Mouse (Mus musculus): Measurements from ENCODE around the gene Pabpn1.
"Not testable (repeated sequence)": the region's sequence is repeated elsewhere in the genome, so short reads cannot be mapped to it uniquely, and the experiment has no call there.

Gene Pabpn1

DNA sequence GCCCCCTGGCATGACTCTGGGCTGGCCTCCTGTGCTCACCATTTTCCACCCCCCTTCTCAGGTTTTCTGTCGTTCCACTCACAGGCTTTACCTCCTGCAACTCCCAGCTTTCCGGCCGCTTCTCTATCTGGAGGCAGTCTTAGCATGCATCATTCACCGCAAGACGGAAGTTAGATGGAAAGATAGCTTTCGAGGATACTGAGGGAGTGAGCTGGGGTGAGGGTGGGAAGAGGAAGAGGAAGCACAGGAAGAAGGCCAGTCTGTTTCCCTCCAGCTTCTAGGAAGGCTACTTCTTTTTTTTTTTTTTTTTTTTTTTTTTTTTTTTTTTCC is 44.5 kb downstream of the Pabpn1 start:
- no peak for DNase-seq (ENCODE audit: low spot score in 2 of 2)

DNA sequence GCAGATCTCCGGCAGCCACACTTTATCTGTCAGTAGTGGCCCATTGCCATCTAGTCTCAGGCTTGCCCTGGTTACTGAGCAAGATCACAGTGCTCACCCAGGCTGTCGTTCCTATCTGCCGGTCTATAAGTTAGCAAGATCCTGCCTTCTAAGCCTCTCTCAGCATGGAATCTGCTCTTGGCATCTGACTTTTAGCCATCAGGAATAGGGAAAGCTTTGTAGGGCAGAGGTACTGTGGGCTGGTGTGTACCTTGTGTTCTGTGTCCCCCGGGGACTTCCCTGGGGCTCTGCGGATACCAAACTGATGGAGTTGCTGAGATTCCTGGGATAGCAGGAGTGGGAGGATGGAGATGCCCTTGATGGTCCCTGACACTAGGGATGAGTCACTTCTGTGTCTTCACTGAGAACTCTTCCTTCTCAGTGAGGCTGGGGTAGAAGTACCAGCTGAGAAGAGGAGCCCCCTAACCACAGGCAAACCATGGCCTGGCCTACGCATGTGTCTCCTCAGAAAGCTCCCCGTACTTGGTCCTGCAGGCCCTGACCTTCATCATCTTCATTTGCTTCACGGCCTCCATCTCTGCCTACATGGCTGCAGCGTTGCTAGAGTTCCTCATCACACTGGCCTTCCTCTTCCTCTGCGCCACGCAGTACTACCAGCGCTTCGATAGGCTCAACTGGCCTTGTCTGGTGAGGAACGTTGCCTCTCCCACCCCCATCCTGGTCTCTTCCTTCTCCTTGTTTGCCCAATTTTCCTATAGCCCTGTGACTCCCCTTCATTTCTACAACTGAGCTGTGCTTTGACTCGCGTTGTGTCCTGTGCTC is 45.3 kb downstream of the Pabpn1 start:
- no peak for DNase-seq (ENCODE audit: low spot score in 2 of 2)

DNA sequence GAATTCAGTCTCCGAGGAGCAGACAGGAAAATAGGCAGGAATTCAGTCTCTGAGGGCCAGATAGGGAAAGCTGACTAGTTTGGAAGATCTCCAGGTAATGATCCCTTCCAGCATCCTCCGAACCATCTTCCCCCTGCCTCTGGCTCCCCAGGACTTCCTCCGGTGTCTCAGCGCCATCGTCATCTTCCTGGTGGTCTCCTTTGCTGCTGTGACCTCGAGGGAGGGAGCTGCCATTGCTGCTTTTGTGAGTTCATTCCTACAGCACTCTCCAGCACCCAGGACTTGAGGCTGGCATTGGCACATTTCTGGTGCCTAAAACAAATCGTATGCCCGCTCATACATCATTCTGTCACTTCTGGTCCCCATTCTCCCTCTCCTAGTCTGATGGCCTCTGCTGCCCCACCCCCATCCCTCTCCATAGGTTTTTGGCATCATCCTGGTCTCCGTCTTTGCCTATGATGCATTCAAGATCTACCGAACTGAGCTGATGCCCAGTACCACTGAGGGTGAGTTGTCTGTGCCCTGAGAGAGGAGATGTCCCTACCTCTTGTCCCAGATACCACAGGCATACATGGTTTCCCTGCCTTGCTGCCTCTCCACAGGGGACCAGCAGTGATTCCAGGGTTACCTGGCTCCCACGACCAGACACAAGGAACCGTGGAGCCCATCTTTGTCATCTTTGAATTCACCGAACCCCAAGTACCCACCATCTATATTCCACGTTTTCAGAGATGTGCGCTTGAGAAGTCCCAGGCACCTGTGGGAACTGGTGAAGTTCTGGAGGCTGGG is 46.3 kb downstream of the Pabpn1 start:
- no peak for DNase-seq (ENCODE audit: low spot score in 2 of 2)

DNA sequence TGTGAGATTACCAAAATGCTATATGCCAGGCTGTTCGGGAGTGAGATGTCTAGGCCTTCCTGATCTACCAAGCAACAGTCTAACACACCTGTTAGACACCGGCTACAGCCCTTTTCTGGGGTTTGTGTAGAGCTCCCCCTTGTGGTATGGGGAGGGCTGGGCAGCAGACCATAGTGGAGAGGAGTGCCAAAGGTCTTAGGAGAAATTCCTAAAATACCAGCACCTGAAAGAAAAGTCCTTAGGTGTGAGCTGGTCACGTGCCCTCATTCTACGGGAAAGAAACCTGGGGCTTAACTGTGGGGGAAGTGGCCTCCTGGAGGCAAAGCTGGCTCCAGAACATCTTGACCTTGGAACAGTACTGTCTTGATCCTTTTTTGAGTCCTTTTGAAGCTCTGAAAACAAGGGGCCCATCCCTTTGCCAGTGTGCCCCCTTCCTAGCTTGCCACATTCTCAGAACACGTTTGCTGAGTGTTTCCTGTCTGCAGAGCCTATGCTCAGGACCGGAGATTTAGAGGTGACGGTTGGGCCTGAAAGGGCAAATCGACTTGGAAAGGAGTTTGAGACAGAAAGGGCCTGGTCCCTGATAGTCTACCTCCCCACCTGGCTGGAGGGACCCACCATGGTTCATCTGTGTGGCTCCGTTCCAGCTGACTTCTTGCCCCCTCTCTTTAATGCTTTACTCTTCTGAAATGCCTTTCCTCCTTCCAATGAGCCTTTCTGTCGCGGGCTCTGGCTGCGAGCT is 47.3 kb downstream of the Pabpn1 start:
- peak; percentile 62 to 73 for DNase-seq (ENCODE audit: low spot score in 2 of 2)

DNA sequence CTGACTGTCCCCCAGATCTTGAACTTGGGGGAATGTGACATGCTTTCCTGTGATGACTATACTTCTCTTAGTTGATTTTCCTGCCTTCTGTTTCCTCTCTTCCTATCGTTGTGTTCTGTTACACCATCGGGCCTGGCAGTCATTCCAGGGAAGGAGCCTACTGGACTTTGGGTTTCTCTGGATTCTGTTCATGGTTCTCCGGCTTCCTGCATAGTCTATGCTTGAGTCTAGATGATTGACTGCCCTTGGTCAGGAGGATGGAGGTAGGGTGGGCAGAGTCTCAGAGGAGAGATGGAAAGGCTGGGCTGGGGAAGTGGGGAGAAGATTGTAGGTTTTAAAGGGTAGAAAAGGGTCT is 47.9 kb downstream of the Pabpn1 start:
- no peak for DNase-seq (ENCODE audit: low spot score in 2 of 2)

DNA sequence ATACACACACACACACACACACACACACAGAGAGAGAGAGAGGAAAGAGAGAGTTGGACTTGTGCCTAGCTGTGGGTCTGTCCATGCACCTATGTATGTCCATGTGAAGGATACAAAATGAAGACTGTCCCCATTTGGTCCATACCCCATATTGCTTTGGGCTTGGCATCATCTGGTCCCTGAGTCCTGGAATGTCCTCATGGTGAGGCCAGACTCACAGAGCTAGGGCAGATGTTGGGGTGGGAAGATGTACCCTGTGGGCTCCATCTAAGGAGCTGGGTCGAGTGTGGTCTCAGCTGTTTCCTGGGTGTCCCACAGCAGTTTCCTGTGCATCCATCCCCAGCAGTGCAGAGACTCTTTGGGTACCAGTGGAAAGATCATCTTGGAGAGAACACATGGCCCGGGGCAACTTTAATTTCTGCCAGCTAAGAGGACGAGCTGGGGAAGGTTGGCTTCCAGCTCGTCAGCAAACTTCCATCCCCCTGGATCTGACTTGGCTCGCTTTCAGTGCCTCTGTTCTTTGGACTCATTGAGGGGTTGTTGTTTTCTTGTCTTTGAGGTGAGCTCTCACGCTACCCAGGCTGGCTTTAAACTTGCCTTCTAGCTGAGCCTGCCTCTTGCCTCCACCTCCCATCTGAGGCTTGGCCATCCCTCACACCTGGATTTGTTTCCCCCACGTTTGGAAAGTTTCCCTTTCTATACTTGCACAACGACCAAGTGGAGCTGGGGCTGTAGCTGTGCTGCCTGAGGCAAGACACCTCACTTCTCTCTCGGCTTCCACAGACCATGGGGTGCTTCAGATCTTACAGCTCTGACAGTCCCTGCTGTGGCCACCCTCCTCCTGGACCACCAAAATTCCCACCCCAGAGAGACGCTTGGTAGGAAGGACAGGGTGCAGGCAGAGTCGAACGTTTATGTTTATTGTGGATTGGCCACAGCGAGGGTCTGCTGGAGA is 49.0 kb downstream of the Pabpn1 start:
- DNase-seq (ENCODE audit: low spot score in 2 of 2): no peak

DNA sequence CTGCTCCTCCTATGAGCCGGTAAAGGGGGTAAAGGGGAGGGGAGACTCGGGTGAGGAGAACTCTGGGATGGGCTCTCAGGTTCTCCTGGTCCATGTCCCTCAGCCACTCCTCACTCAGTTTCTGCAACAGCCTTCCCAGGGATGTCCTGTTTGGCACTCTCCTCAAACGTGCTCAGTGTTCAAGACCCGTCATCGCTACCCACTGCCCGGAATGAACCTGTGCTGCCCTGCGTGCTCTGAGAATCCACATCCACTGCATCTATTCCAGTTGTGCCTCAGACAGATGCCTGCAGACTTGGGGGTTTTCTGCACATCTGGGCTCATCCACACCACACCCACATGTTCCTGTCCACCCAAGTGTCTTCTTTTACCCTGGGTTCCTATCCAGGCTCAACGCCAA is 50.2 kb downstream of the Pabpn1 start:
- DNase-seq (ENCODE audit: low spot score in 2 of 2): no peak

DNA sequence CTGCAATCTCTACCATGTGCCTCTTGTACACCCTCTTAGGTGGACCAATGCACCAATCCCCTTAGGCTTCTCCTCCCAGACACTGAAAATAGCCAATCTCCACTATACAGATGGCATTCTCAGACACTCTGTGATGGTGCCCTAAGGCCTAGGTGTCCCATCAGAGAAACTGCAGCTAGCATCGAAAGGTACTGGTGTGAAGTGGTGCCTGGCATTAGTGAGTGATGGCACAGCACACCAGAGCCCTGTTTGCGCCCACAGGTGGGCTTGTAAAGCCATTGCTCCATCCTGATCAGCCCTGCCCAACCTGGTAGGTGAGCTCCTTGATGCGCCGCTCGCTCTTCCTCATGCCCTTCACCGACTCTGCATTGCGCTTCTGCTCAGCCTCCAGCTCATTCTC is 51.7 kb downstream of the Pabpn1 start:
- DNase-seq (ENCODE audit: low spot score in 2 of 2): no peak

DNA sequence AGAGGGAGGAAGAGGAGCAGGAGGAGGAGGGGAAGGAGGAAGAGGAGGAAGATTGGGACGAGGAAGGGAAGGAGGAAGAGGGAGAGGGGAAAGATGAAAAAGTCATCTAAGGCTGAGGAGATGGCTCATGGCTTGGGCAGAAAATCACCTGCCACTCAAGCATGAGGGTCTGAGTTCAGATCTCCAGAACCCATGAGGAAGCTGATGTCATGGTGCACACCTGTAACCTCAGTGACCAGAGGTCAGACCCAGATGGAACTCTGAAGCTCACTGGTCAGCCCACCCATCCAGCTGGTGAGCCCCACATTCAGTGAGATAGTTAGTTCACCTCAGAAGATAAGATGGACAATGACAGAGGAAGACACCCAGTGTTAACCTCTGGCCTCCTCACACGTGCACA is 52.6 kb downstream of the Pabpn1 start:
- no peak for DNase-seq (ENCODE audit: low spot score in 2 of 2)

DNA sequence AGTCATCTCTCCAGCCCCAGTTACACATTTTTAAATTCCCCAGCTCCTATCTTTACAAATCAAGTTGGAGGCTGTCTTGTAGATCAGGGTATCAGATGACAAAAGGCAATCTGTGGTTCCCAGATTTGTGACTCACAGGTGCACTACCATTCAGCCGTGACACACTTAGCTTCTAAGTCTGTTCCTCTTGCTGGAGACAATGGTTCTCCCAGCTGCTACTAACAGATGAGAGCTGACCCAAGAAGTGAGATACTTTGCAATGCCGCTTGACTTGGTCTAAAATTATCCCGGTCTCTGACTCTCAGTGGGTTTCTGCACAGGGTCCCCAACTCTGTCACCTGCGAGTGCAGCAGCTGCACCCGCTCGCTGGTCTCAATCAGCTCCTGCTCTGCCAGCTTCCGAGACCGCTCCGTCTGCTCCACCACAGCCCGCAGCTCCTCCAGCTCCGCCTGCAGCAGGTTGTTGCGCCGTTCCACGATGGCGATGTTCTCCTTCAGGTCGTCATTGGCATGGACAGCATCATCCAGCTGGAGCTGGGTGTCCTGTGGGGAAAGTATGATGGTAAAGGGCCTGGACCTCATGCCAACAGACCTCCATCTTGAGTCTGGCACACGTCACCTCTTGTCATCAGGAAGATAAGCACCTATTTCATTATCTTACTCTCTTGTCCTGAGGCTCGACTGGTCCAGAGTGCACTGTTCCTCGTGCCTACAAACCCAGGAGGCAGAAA is 53.8 kb downstream of the Pabpn1 start:
- DNase-seq (ENCODE audit: low spot score in 2 of 2): no peak

DNA sequence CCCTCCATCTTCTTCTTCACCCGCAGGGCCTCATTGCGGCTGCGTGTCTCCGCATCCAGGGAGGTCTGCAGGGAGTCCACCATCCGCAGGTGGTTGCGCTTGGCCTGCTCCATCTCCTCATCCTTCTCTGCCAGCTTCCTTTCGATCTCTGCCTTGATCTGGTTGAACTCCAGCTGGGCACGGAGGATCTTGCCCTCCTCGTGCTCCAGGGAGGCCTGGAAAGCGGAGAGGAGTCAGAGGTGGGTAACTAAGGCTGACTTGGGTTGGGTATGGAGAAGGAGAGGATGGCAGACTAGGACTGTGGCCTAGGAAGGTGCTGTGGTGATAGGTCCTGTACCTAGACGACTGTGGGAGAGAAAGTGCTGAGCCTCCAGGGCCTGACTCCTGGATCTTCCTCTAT is 54.7 kb downstream of the Pabpn1 start:
- not testable (repeated sequence) for DNase-seq (ENCODE audit: low spot score in 2 of 2)

Data from urinary bladder, postnatal 4 days (tissue).